Mouse (Mus musculus) lung, embryonic 16.5 days (tissue): ENCODE data around the gene Gm49383. TPM values are rescaled to one million over a fixed set of nuclear protein-coding genes. Genes with fewer than 3 reads are reported as not detected.
"Not testable (repeated sequence)": the region's sequence is repeated elsewhere in the genome, so short reads cannot be mapped to it uniquely, and the experiment has no call there.

Source experiments
- ATAC-seq: fragments of 200-750 bp; cut with Nextera tagmentation; 2 replicates; pipeline ENCODE4 v1.8.0; 2017; ENCODE audit warnings: low read depth, mild to moderate bottlenecking, moderate library complexity
- H3K27ac ChIP-seq: fragments of 300-500 bp; sonication (generic); 2 replicates; pipeline ENCODE4 v1.5.1; 2014; ENCODE audit warnings: mild to moderate bottlenecking, control low read depth, low read length
- H3K27me3 ChIP-seq: fragments of 300-500 bp; sonication (generic); 2 replicates; pipeline ENCODE4 v1.6.1; 2014; ENCODE audit warnings: low read depth, low read length, mixed read lengths; ENCODE audit not compliant: control insufficient read depth, insufficient read depth
- H3K36me3 ChIP-seq: fragments of 300-500 bp; sonication (generic); 2 replicates; pipeline ENCODE4 v1.6.1; 2014; ENCODE audit warnings: low read length; ENCODE audit not compliant: control insufficient read depth, insufficient read depth
- H3K4me1 ChIP-seq: fragments of 300-500 bp; sonication (generic); replicated peaks from 2 replicates; pipeline ENCODE4 v1.6.1; 2014; ENCODE audit warnings: low read length, mixed read lengths; ENCODE audit not compliant: control insufficient read depth, insufficient read depth
- H3K4me2 ChIP-seq: fragments of 300-500 bp; sonication (generic); 2 replicates; pipeline ENCODE4 v1.6.1; 2014; ENCODE audit warnings: low read depth, low read length, control low read depth
- H3K4me3 ChIP-seq: fragments of 300-500 bp; sonication (generic); 2 replicates; pipeline ENCODE4 v1.5.1; 2014; ENCODE audit warnings: mild to moderate bottlenecking, low read length, control low read depth
- H3K9ac ChIP-seq: fragments of 300-500 bp; sonication (generic); 2 replicates; pipeline ENCODE4 v1.6.1; 2014; ENCODE audit warnings: low read length, control low read depth
- H3K9me3 ChIP-seq: fragments of 300-500 bp; sonication (generic); 2 replicates; pipeline ENCODE4 v1.6.1; 2016; ENCODE audit warnings: low read length; ENCODE audit not compliant: control insufficient read depth
- WGBS: fragments of 180-500 bp; shearing (Covaris S2); extraction: QIAGEN DNeasy Blood & Tissue Kit; methylation state at CpG from one replicate; pipeline ENCODE4 v1.1.7; 2014; 5-methylcytosine and 5-hydroxymethylcytosine counted together
- polyA plus RNA-seq: library from polyadenylated mRNA; unstranded; fragments of >200 nt; fragmentation: Nextera tagmentation; extraction: Ambion mirVana; gene quantifications from 2 replicates; pipeline ENCODE4 v1.2.1, GENCODE M21; 2015

Gm49383 gene
- polyA plus RNA-seq, 1 experiment from 2014 or later: 27.7 TPM

GRCm38 (mm10) chr12:69158765-69159577 lies 37.9 kb downstream of the Gm49383 start, which contains the start of gene Rps29:
Gene Rps29, minus strand, starts transcription at chr12:69159186.
- 0% methylated on average over 57 of the region's 68 CpGs for WGBS
- Histone ChIP-seq H3K4me3 (peak within 1 kb of the TSS; percentile 70), H3K4me2 (peak within 1 kb of the TSS; percentile 60), H3K9ac (peak within 1 kb of the TSS; percentile 87), H3K36me3 (peaks cover 16% of the 10 kb centered on the region), H3K27ac (peak within 1 kb of the TSS; percentile 94)
- H3K4me1 ChIP-seq, H3K9me3 ChIP-seq, H3K27me3 ChIP-seq: not testable (repeated sequence)
- ATAC-seq: peak; percentile 99

GRCm38 (mm10) chr12:69158366-69158764 lies 38.5 kb downstream of the Gm49383 start:
- H3K27ac ChIP-seq: peak overlapping the region; percentile 94
- WGBS: under 1% methylated on average over 19 of the region's 19 CpGs
- peaks cover 16% of the 10 kb centered on the region for H3K36me3 ChIP-seq

DNA sequence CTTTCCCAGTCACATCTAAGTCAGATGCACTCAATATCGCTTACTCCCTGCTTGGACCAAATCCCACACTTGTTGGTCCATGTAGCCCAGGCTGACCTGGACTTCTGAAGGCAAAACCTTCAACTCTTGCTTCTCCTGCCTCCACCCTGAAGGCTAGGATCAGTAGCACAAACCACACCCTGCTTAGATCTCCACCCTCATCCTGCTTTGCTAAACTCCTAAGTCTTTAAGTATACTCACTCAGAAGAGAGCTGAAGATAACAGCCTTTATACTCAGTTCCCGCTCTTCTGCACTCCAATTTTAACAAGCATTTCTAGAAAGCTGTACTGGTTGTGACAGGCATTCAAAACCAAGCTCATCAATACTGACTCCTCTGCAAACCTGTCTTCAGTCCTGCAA lies 39.8 kb downstream of the Gm49383 start:
- H3K9ac ChIP-seq: no peak overlapping the region
- no peaks in the 10 kb centered on the region for H3K27me3 ChIP-seq
- H3K27ac ChIP-seq: no peak overlapping the region
- no peak overlapping the region for H3K4me2 ChIP-seq
- WGBS: 96% methylated on average over 2 of the region's 2 CpGs
- H3K9me3 ChIP-seq: no peaks in the 10 kb centered on the region
- no peak overlapping the region for H3K4me3 ChIP-seq
- ATAC-seq: no peak
- peaks cover 16% of the 10 kb centered on the region for H3K36me3 ChIP-seq
- 0 out of 2 replicates have a peak, but pooled peaks cover 2% of the 10 kb centered on the region for H3K4me1 ChIP-seq

More at GRCm38 (mm10) chr12:69158366-69158764, 38.5 kb downstream of the Gm49383 start:
- H3K9ac ChIP-seq: peak overlapping the region; percentile 87
- H3K4me3 ChIP-seq: peak overlapping the region; percentile 70
- H3K4me2 ChIP-seq: peak overlapping the region; percentile 60
- no peaks in the 10 kb centered on the region for H3K9me3 ChIP-seq
- ATAC-seq: no peak
- H3K27me3 ChIP-seq: no peaks in the 10 kb centered on the region
- 0 out of 2 replicates have a peak, but pooled peaks cover 2% of the 10 kb centered on the region for H3K4me1 ChIP-seq

DNA sequence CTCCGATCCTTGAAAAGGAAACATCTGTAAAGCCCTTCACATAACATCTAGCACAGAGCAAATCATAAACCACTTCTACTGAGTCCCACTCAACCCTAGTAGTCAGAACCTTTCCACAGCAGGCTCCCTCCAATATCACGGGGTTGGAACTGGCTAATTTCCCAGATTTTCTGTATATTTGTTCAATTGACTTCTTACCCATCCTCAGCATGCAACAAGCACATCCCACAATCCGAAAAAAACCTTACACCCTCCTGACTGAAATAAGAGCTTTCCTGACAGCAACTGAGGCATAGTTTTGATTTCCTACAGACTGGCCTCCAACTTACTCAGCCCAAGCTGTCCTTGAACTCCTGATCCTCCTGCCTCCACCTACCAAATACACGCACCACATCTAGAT lies 40.5 kb downstream of the Gm49383 start:
- no peaks in the 10 kb centered on the region for H3K9me3 ChIP-seq
- no peak overlapping the region for H3K4me2 ChIP-seq
- 71% methylated on average over 4 of the region's 4 CpGs for WGBS
- no peak overlapping the region for H3K9ac ChIP-seq
- ATAC-seq: no peak
- no peak overlapping the region for H3K4me3 ChIP-seq
- no peaks in the 10 kb centered on the region for H3K27me3 ChIP-seq
- H3K27ac ChIP-seq: no peak overlapping the region
- H3K4me1 ChIP-seq: 0 out of 2 replicates have a peak, but pooled peaks cover 2% of the 10 kb centered on the region
- H3K36me3 ChIP-seq: peaks cover 16% of the 10 kb centered on the region

DNA sequence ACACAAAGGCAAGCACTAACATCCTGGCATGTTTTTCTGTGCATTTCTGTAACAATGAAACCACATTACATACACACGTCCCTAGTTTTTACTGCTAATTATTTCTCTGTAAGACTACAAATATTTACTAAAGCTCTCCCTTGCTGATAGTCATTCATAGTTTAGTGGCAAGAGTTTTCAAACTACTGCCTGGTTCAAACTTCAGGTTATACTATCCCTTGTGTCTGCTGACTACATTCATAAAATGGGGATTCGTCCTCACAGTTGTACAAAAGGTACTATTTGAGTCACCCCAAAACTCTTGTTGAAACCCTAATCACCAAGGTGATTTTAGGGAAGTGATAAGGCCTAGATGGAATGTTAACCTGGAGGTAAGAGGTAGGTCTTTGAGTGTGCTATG lies 41.0 kb downstream of the Gm49383 start:
- H3K9ac ChIP-seq: no peak overlapping the region
- 64% methylated on average over 2 of the region's 2 CpGs for WGBS
- no peak overlapping the region for H3K4me2 ChIP-seq
- H3K4me3 ChIP-seq: no peak overlapping the region
- no peaks in the 10 kb centered on the region for H3K9me3 ChIP-seq
- no peak overlapping the region for H3K27ac ChIP-seq
- H3K27me3 ChIP-seq: no peaks in the 10 kb centered on the region
- no peak for ATAC-seq
- H3K36me3 ChIP-seq: peaks cover 16% of the 10 kb centered on the region
- H3K4me1 ChIP-seq: 0 out of 2 replicates have a peak, but pooled peaks cover 2% of the 10 kb centered on the region

- Histone ChIP-seq H3K4me1 (no peaks in the 10 kb centered on the region), H3K9me3 (no peaks in the 10 kb centered on the region), H3K4me2 (no peak overlapping the region), H3K4me3 (no peak overlapping the region), H3K27ac (no peak overlapping the region), H3K27me3 (no peaks in the 10 kb centered on the region), H3K36me3 (no peaks in the 10 kb centered on the region), H3K9ac (no peak overlapping the region)
- ATAC-seq: no peak
- 70% methylated on average over 13 of the region's 13 CpGs for WGBS
Observed at GRCm38 (mm10) chr12:69150049-69150448, 46.9 kb downstream of the Gm49383 start.

GRCm38 (mm10) chr12:69147166-69147735 lies 49.7 kb downstream of the Gm49383 start:
- Histone ChIP-seq H3K27ac (no peak overlapping the region), H3K9me3 (no peaks in the 10 kb centered on the region), H3K4me3 (no peak overlapping the region), H3K4me2 (no peak overlapping the region), H3K27me3 (no peaks in the 10 kb centered on the region), H3K9ac (no peak overlapping the region), H3K4me1 (no peaks in the 10 kb centered on the region), H3K36me3 (no peaks in the 10 kb centered on the region)
- ATAC-seq: no peak
- whole genome bisulfite sequencing: 88% methylated on average over 5 of the region's 5 CpGs

- ATAC-seq: no peak
- no peak overlapping the region for H3K4me2 ChIP-seq
- H3K27ac ChIP-seq: no peak overlapping the region
- WGBS: 84% methylated on average over 6 of the region's 6 CpGs
- H3K9me3 ChIP-seq: no peaks in the 10 kb centered on the region
- no peak overlapping the region for H3K4me3 ChIP-seq
- H3K27me3 ChIP-seq: no peaks in the 10 kb centered on the region
- no peaks in the 10 kb centered on the region for H3K4me1 ChIP-seq
- no peak overlapping the region for H3K9ac ChIP-seq
- H3K36me3 ChIP-seq: no peaks in the 10 kb centered on the region
Observed at GRCm38 (mm10) chr12:69143460-69143859, 53.4 kb downstream of the Gm49383 start.

DNA sequence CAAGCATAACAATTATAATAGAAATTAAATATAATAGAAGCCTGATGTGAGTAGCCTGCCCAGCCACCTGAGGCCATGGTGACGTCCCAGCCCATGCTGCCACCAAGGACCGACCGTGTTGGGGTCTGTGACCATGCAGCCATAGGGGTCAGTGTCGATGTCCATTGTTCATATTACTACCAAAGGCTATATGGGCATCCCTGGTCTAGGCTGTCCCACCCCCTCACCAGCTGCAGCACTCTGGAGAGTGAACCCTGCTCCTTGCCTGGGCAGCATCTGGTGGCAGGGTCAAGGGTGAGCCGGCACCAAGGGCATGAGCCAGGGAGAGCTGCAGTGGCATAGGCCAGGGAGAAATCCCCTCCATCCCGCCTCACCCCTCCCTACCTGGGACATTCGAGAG lies 57.1 kb downstream of the Gm49383 start:
- H3K4me1 ChIP-seq: no peaks in the 10 kb centered on the region
- H3K36me3 ChIP-seq: no peaks in the 10 kb centered on the region
- no peak overlapping the region for H3K4me2 ChIP-seq
- H3K4me3 ChIP-seq: no peak overlapping the region
- WGBS: 82% methylated on average over 7 of the region's 7 CpGs
- H3K27me3 ChIP-seq: no peaks in the 10 kb centered on the region
- no peak overlapping the region for H3K27ac ChIP-seq
- H3K9me3 ChIP-seq: no peaks in the 10 kb centered on the region
- no peak for ATAC-seq
- no peak overlapping the region for H3K9ac ChIP-seq
